Mouse (Mus musculus) kidney, embryonic 16.5 days (tissue): ENCODE results near the gene Cyp2b23. TPM values are rescaled to one million over a fixed set of nuclear protein-coding genes. Genes with fewer than 3 reads are reported as not detected.
"Not testable (repeated sequence)": the region's sequence is repeated elsewhere in the genome, so short reads cannot be mapped to it uniquely, and the experiment has no call there.

ENCODE experiments used
- ATAC-seq: fragments of 200-750 bp; cut with Nextera tagmentation; 2 replicates; pipeline ENCODE4 v1.8.0; 2017; ENCODE audit warnings: moderate TSS enrichment; ENCODE audit not compliant: low FRiP score, low TSS enrichment
- H3K27ac ChIP-seq: fragments of 300-500 bp; sonication (generic); 2 replicates; pipeline ENCODE4 v1.5.1; 2014; ENCODE audit warnings: low read length
- H3K27me3 ChIP-seq: fragments of 300-500 bp; sonication (generic); 2 replicates; pipeline ENCODE4 v1.6.1; 2014; ENCODE audit warnings: low read length, control low read depth, mixed read lengths; ENCODE audit not compliant: insufficient read depth
- H3K36me3 ChIP-seq: fragments of 300-500 bp; sonication (generic); 2 replicates; pipeline ENCODE4 v1.6.1; 2014; ENCODE audit warnings: low read length, control low read depth, mixed read lengths; ENCODE audit not compliant: insufficient read depth
- H3K4me1 ChIP-seq: fragments of 300-500 bp; sonication (generic); 2 replicates; pipeline ENCODE4 v1.6.1; 2014; ENCODE audit warnings: low read length, control low read depth, mixed read lengths; ENCODE audit not compliant: insufficient read depth
- H3K4me2 ChIP-seq: fragments of 300-500 bp; sonication (generic); replicated peaks from 2 replicates; pipeline ENCODE4 v1.6.1; 2014; ENCODE audit warnings: low read depth, low read length
- H3K4me3 ChIP-seq: fragments of 300-500 bp; sonication (generic); 2 replicates; pipeline ENCODE4 v1.5.1; 2014; ENCODE audit warnings: mild to moderate bottlenecking, low read length
- H3K9ac ChIP-seq: fragments of 300-500 bp; sonication (generic); replicated peaks from 2 replicates; pipeline ENCODE4 v1.6.1; 2014; ENCODE audit warnings: low read length
- H3K9me3 ChIP-seq: fragments of 300-500 bp; sonication (generic); 2 replicates; pipeline ENCODE4 v1.6.1; 2016; ENCODE audit warnings: low read length, control low read depth
- WGBS: fragments of 180-500 bp; shearing (Covaris S2); extraction: QIAGEN DNeasy Blood & Tissue Kit; methylation state at CpG from one replicate; pipeline ENCODE4 v1.1.7; 2014; 5-methylcytosine and 5-hydroxymethylcytosine counted together
- polyA plus RNA-seq: library from polyadenylated mRNA; unstranded; fragments of >200 nt; fragmentation: Nextera tagmentation; extraction: Ambion mirVana; gene quantifications from 2 replicates; pipeline ENCODE4 v1.2.1, GENCODE M21; 2015

The Cyp2b23 gene
- not detected in 2 replicates for polyA plus RNA-seq

DNA sequence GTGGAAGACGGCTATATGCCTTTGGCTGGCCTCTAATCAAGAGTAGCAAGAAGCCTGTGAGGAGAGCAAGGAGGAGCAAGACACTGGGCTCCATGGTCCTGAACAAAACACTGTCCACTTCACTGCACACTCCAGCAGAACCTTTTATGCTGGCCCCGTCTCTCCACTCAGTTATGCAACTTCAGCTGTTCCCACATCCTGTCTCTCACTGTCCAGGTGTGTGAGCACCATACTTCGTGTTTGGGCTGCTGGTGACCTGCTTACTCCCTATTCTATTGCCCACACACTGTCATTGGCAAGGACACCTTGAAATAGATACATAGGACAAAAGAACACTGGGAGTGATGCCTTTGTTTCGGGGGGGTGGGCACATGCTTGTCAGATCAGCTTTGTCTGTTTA lies at the start of gene Cyp2b23:
Cyp2b23 (minus strand) TSS at position 101 of the 400 bp plus-strand sequence.
- 73% methylated on average over 4 of the region's 4 CpGs for WGBS
- no peaks in the 10 kb centered on the region for H3K4me1 ChIP-seq

GRCm38 (mm10) chr7:26711061-26711460 lies 24.8 kb upstream of the Cyp2b23 start:
- Histone ChIP-seq H3K9ac (no peak overlapping the region), H3K4me1 (no peaks in the 10 kb centered on the region), H3K4me2 (no peak overlapping the region), H3K27me3 (no peaks in the 10 kb centered on the region), H3K36me3 (no peaks in the 10 kb centered on the region), H3K27ac (no peak overlapping the region), H3K4me3 (no peak overlapping the region), H3K9me3 (peaks cover 3% of the 10 kb centered on the region; the same call in 1 of the 2 replicates)
- ATAC-seq: no peak
- WGBS: 84% methylated on average over 11 of the region's 11 CpGs

More for the DNA sequence above, at the start of gene Cyp2b23:
- Histone ChIP-seq H3K9ac (no peak within 1 kb of the TSS), H3K4me2 (no peak within 1 kb of the TSS), H3K9me3 (peaks cover 4% of the 10 kb centered on the region; the same call in 1 of the 2 replicates), H3K27ac (no peak within 1 kb of the TSS), H3K27me3 (no peaks in the 10 kb centered on the region), H3K4me3 (no peak within 1 kb of the TSS), H3K36me3 (no peaks in the 10 kb centered on the region)
- ATAC-seq: no peak

DNA sequence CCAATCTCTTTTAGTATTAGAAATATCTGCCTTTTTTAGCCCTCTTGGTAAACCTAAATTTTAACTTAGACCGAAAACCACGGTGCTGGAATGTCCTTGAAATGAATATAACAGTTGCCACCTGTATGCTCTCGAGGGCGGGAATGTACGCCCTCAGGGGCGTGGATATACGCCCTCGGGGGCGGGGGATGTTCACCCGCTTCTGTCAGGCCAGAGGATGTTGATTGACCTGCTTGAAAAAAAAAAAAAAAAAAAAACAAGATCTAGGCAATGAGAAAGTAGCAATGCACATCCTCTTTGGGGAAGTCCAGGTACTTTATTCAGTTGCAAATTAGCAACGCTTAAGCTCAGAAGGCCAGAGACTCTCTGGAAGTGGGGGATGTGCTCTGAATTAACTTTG lies 20.8 kb upstream of the Cyp2b23 start:
- Histone ChIP-seq H3K4me1 (no peaks in the 10 kb centered on the region), H3K9ac (no peak overlapping the region), H3K27me3 (no peaks in the 10 kb centered on the region), H3K27ac (no peak overlapping the region), H3K4me2 (no peak overlapping the region), H3K4me3 (no peak overlapping the region), H3K9me3 (no peaks in the 10 kb centered on the region), H3K36me3 (no peaks in the 10 kb centered on the region)
- 33% methylated on average over 11 of the region's 11 CpGs for whole genome bisulfite sequencing
- ATAC-seq: no peak

DNA sequence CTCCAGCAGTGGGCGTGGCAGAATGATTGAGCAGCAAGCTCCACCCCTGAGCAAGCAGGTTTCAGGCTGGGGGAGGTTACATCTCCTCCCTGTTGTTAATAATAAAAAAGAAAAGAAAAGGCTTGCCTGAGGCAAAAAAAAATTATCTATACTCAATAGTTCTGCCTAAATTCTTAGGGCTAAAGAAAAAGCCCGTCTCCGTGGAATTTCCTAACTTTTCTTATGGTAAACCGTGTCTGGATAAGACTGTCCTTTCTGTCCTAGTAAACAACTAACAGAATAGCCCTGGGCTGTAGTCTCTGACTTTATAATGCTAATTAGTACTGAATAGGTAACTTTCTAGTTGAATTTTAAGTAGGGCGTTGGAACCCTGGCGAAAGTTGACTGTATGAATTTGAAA lies 20.0 kb upstream of the Cyp2b23 start:
- not testable (repeated sequence) for H3K4me3 ChIP-seq, H3K9me3 ChIP-seq, H3K27me3 ChIP-seq, H3K4me2 ChIP-seq, H3K27ac ChIP-seq, H3K36me3 ChIP-seq, H3K4me1 ChIP-seq, H3K9ac ChIP-seq, ATAC-seq
- 37% methylated on average over 6 of the region's 6 CpGs for WGBS

DNA sequence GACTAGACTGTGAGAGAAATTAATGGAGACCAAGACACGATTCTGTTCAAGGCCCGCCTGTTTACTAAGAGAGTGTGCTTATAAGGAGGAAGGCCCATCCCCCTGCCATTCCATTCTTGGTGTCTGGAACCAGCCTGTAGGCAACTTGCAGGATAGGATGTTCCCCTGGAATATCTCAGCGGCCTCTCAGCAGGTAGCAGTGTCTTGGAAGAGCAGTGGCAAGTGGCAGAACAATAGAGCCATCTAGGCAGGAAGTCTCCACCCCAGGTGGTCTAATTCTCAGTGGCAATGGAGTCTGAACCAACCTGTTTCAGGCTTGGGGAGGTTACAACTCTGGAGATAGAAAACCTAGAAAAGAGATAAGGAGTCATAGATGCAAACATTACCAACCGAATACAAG lies 13.9 kb upstream of the Cyp2b23 start:
- Histone ChIP-seq H3K27me3 (no peaks in the 10 kb centered on the region), H3K9me3 (no peaks in the 10 kb centered on the region), H3K4me1 (no peaks in the 10 kb centered on the region), H3K4me2 (no peak overlapping the region), H3K36me3 (no peaks in the 10 kb centered on the region), H3K4me3 (no peak overlapping the region), H3K27ac (no peak overlapping the region), H3K9ac (no peak overlapping the region)
- ATAC-seq: no peak
- 75% methylated on average over 4 of the region's 4 CpGs for WGBS

DNA sequence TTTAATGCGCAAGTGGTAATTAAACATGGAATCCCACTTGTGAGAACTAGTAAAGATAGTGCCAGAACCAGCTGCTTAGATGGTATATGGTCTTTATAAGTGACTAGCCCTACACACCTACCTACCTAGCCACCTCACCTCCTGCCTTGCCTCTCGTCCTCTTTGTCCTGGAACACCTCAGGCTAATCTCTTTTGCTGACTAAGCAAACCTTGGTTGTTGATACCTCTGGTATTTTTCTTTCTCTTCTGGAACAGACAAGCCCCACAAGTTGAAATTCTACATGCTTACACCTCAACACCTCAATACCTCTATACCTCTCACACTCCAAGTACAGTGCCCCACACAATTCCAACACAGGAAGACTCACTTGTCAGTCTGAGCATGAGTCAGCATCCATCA lies 524 bp downstream of the Cyp2b23 start:
- peaks cover under 1% of the 10 kb centered on the region; the same call in 1 of the 2 replicates for H3K9me3 ChIP-seq
- no peaks in the 10 kb centered on the region for H3K4me1 ChIP-seq
- 79% methylated on average over 2 of the region's 2 CpGs for WGBS
- H3K36me3 ChIP-seq: no peaks in the 10 kb centered on the region
- no peak for ATAC-seq
- H3K27me3 ChIP-seq: no peaks in the 10 kb centered on the region
- H3K9ac ChIP-seq: no peak overlapping the region
- no peak overlapping the region for H3K4me3 ChIP-seq
- H3K27ac ChIP-seq: no peak overlapping the region
- H3K4me2 ChIP-seq: no peak overlapping the region

GRCm38 (mm10) chr7:26667466-26667865 lies 18.8 kb downstream of the Cyp2b23 start:
- ATAC-seq, H3K4me3 ChIP-seq, H3K9ac ChIP-seq, H3K4me2 ChIP-seq, H3K27me3 ChIP-seq, H3K27ac ChIP-seq, H3K4me1 ChIP-seq, H3K36me3 ChIP-seq, H3K9me3 ChIP-seq: not testable (repeated sequence)
- WGBS: 59% methylated on average over 1 of the region's 2 CpGs

- Histone ChIP-seq H3K4me3 (no peak overlapping the region), H3K27ac (no peak overlapping the region), H3K4me2 (no peak overlapping the region), H3K27me3 (no peaks in the 10 kb centered on the region), H3K9ac (no peak overlapping the region), H3K4me1 (no peaks in the 10 kb centered on the region), H3K36me3 (no peaks in the 10 kb centered on the region), H3K9me3 (peaks cover 15% of the 10 kb centered on the region)
- WGBS: 88% methylated on average over 5 of the region's 5 CpGs
- ATAC-seq: no peak
These were observed 20.2 kb downstream of the Cyp2b23 start for GRCm38 (mm10) chr7:26666011-26666410.

- H3K9ac ChIP-seq, H3K4me2 ChIP-seq, H3K27me3 ChIP-seq, H3K9me3 ChIP-seq, ATAC-seq, H3K4me3 ChIP-seq, H3K36me3 ChIP-seq, H3K4me1 ChIP-seq, H3K27ac ChIP-seq: not testable (repeated sequence)
- 83% methylated on average over 1 of the region's 1 CpGs for WGBS
These were observed 67.9 kb downstream of the Cyp2b23 start, which contains the start of gene Vmn1r185 for GRCm38 (mm10) chr7:26618364-26618763. Vmn1r185 (minus strand) TSS chr7:26618464.
